Mouse (Mus musculus): ENCODE measurements at regions not wholly inside any gene's neighbourhood (a gene's known extent, or its start where the extent isn't known, plus 50 kb on each side); places are given as distances from the start of the nearest gene placed in this dataset.

DNA sequence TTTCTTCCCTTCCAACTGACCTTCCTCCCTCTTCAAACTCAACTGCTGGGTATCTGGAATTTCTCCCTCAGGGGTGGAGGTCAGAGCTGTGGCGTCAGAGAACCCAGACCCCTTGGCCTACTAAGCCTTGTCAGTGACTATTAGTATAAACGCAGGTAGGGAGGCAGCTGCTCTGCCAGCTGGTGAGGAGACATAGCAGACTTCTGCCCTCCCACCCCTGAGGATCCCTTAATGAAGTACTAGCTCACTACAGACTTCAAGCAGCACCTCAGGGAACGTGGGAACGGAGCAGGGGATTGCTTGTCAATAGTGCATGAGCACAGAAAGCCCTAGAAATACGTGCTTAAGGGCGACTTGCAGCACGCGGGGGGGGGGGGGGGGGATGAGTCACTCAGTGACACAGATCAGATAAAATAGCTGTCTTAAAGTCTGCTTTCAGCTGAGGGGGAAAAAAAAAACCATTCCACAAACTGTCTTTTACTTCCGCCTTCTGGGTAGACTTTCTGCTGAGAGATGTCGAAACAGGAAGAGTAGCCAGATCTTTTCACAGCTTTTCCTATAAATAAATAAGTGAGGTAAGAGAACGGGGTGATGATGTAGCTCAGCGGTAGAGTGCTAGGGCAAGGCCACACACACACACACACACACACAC lies 144.1 kb downstream of the Basp1 start:
- Histone ChIP-seq H3K4me1 (ENCODE audit: control insufficient read depth, insufficient read depth, low read length) (0 out of 2 replicates have a peak, but pooled peaks cover 4% of the 10 kb centered on the region), H3K4me2 (replicated peaks; ENCODE audit: low read depth, low read length) (no peak overlapping the region), H3K27me3 (ENCODE audit: control insufficient read depth, insufficient read depth, low read length) (no peaks in the 10 kb centered on the region), H3K9ac (replicated peaks; ENCODE audit: low read depth, low read length) (no peak overlapping the region), H3K4me3 (ENCODE audit: low read depth, low read length) (no peak overlapping the region), H3K27ac (ENCODE audit: low read length) (0 out of 2 replicates have a peak overlapping the region, but pooled peaks have one; percentile 30), H3K9me3 (ENCODE audit: control insufficient read depth, low read depth, low read length) (no peaks in the 10 kb centered on the region), H3K36me3 (ENCODE audit: control insufficient read depth, insufficient read depth, low read length) (no peaks in the 10 kb centered on the region)
- peak; percentile 56; the same call in 1 of the 2 replicates for ATAC-seq (ENCODE audit: insufficient number of reproducible peaks, insufficient read depth, low FRiP score, low read depth)
- WGBS = 12% methylated on average over 12 of the region's 12 CpGs

DNA sequence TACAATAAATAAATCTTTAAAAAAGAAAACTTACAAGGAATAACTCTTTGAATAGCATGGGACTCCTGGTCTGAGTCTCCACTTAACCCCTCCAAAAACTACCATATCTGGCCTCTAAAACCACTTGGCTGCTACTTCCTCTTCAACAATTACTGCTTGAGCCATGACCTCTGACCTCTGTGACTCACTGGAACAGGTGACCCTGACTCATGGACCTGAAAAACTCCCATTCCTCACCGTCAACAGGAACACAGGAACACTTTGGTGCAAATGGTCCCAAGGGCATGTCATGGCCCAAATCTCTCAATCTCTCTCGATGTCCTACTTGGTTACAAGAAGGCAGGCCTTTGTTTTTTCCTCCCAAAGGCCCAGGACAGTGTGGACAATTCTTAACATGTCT lies 145.1 kb downstream of the Basp1 start:
- no peaks in the 10 kb centered on the region for H3K27me3 ChIP-seq (ENCODE audit: control insufficient read depth, insufficient read depth, low read length)
- 0 out of 2 replicates have a peak, but pooled peaks cover 4% of the 10 kb centered on the region for H3K4me1 ChIP-seq (ENCODE audit: control insufficient read depth, insufficient read depth, low read length)
- no peaks in the 10 kb centered on the region for H3K36me3 ChIP-seq (ENCODE audit: control insufficient read depth, insufficient read depth, low read length)
- H3K27ac ChIP-seq (ENCODE audit: low read length) = no peak overlapping the region
- WGBS = 57% methylated on average over 2 of the region's 2 CpGs
- H3K4me2 ChIP-seq (replicated peaks; ENCODE audit: low read depth, low read length) = no peak overlapping the region
- no peak overlapping the region for H3K9ac ChIP-seq (replicated peaks; ENCODE audit: low read depth, low read length)
- no peak overlapping the region for H3K4me3 ChIP-seq (ENCODE audit: low read depth, low read length)
- no peaks in the 10 kb centered on the region for H3K9me3 ChIP-seq (ENCODE audit: control insufficient read depth, low read depth, low read length)
- no peak for ATAC-seq (ENCODE audit: insufficient number of reproducible peaks, insufficient read depth, low FRiP score, low read depth)

DNA sequence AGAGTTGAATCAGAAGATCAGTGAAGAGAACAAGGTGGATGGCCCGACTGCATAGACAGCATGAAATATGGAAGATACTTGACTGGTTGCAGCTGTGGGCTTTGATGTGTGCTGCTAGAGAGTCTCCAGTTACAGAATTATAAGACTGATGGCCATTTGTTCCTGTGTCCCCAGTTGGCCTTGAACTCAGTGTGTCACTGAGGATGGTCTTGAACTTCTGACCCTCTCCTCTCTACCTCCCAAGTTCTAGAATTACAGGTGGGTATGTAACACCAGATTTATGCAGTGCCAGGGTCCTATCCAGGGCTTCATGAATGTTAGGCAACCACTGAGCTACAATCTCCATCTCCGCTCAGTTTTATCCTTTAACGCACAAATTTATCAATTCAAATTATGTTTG lies 146.1 kb downstream of the Basp1 start:
- 74% methylated on average over 3 of the region's 3 CpGs for WGBS
- Histone ChIP-seq H3K27ac (ENCODE audit: low read length) (no peak overlapping the region), H3K9ac (replicated peaks; ENCODE audit: low read depth, low read length) (no peak overlapping the region), H3K4me1 (ENCODE audit: control insufficient read depth, insufficient read depth, low read length) (0 out of 2 replicates have a peak, but pooled peaks cover 4% of the 10 kb centered on the region), H3K27me3 (ENCODE audit: control insufficient read depth, insufficient read depth, low read length) (no peaks in the 10 kb centered on the region), H3K4me2 (replicated peaks; ENCODE audit: low read depth, low read length) (no peak overlapping the region), H3K36me3 (ENCODE audit: control insufficient read depth, insufficient read depth, low read length) (no peaks in the 10 kb centered on the region), H3K9me3 (ENCODE audit: control insufficient read depth, low read depth, low read length) (no peaks in the 10 kb centered on the region), H3K4me3 (ENCODE audit: low read depth, low read length) (no peak overlapping the region)
- no peak for ATAC-seq (ENCODE audit: insufficient number of reproducible peaks, insufficient read depth, low FRiP score, low read depth)

DNA sequence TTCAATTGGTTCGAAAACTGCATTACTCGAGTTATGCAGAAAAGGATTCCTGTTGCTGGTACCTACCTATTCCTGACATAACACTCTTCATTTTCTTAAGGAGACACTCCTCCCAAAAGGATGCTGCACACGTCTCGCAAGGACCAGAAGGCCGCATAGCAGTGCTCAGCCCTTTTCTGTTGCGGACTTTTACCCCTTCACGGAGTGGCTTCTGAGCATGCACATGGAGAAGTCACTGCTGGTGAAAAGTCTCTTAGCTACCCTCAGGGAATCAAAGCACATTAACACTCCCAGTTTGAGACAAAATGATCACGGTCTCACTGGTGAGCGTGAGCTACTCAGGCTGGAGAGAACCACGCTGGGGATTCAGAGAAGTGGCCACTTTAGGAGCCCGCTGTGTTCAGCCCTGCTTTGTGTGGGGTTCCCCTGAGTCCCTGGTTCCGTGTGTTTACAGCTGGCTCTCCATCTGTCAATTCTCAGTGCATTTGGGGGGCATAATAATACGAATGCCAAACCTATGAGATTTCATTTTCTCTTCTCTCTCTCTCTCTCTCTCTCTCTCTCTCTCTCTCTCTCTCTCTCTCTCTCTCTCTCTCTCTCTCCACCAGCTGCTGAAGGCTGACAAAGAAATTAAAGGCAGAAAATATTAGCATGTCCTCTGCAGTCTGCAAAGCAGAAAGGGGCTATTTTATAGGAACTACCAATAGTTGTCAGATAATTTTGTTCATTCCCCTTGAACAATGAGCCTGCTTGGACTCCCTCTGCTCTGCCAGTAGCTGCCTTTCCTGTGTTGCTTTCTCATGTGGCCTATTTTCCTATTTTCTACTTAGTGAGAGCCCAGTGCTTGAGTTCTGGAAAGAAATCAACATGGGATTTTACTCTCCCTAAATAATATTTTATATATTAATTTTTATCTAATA lies 160.7 kb downstream of the Basp1 start:
- H3K27ac ChIP-seq (ENCODE audit: low read length) = no peak overlapping the region
- H3K9ac ChIP-seq (replicated peaks; ENCODE audit: low read depth, low read length) = no peak overlapping the region
- H3K4me2 ChIP-seq (replicated peaks; ENCODE audit: low read depth, low read length) = no peak overlapping the region
- no peaks in the 10 kb centered on the region for H3K4me1 ChIP-seq (ENCODE audit: control insufficient read depth, insufficient read depth, low read length)
- no peaks in the 10 kb centered on the region for H3K36me3 ChIP-seq (ENCODE audit: control insufficient read depth, insufficient read depth, low read length)
- no peak for ATAC-seq (ENCODE audit: insufficient number of reproducible peaks, insufficient read depth, low FRiP score, low read depth)
- no peaks in the 10 kb centered on the region for H3K27me3 ChIP-seq (ENCODE audit: control insufficient read depth, insufficient read depth, low read length)
- H3K4me3 ChIP-seq (ENCODE audit: low read depth, low read length) = no peak overlapping the region
- WGBS = 78% methylated on average over 13 of the region's 13 CpGs
- H3K9me3 ChIP-seq (ENCODE audit: control insufficient read depth, low read depth, low read length) = no peaks in the 10 kb centered on the region

DNA sequence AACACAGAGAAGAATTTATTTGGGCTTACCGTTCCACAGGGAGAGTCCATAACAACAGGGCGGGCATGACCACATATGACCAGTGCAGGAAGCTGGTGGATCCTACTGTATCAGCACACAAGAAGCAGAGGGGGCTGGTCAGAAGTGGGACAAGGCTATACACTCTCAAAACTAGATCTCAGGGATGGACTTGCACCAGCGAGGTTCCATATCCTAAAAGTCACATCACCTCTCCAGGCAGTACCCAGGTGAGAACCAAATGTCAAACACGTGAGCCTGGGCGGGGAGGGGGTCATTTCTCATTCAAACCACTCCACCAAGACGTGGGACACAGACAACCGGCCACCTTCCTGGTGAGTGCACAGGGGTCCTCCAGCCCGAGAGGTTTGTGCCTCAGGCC lies 167.9 kb downstream of the Basp1 start:
- Histone ChIP-seq H3K9me3 (ENCODE audit: control insufficient read depth, low read depth, low read length) (no peaks in the 10 kb centered on the region), H3K4me1 (ENCODE audit: control insufficient read depth, insufficient read depth, low read length) (no peaks in the 10 kb centered on the region), H3K36me3 (ENCODE audit: control insufficient read depth, insufficient read depth, low read length) (no peaks in the 10 kb centered on the region), H3K27me3 (ENCODE audit: control insufficient read depth, insufficient read depth, low read length) (no peaks in the 10 kb centered on the region), H3K4me2 (replicated peaks; ENCODE audit: low read depth, low read length) (no peak overlapping the region), H3K9ac (replicated peaks; ENCODE audit: low read depth, low read length) (no peak overlapping the region), H3K4me3 (ENCODE audit: low read depth, low read length) (no peak overlapping the region), H3K27ac (ENCODE audit: low read length) (no peak overlapping the region)
- WGBS = 94% methylated on average over 8 of the region's 8 CpGs
- no peak for ATAC-seq (ENCODE audit: insufficient number of reproducible peaks, insufficient read depth, low FRiP score, low read depth)

DNA sequence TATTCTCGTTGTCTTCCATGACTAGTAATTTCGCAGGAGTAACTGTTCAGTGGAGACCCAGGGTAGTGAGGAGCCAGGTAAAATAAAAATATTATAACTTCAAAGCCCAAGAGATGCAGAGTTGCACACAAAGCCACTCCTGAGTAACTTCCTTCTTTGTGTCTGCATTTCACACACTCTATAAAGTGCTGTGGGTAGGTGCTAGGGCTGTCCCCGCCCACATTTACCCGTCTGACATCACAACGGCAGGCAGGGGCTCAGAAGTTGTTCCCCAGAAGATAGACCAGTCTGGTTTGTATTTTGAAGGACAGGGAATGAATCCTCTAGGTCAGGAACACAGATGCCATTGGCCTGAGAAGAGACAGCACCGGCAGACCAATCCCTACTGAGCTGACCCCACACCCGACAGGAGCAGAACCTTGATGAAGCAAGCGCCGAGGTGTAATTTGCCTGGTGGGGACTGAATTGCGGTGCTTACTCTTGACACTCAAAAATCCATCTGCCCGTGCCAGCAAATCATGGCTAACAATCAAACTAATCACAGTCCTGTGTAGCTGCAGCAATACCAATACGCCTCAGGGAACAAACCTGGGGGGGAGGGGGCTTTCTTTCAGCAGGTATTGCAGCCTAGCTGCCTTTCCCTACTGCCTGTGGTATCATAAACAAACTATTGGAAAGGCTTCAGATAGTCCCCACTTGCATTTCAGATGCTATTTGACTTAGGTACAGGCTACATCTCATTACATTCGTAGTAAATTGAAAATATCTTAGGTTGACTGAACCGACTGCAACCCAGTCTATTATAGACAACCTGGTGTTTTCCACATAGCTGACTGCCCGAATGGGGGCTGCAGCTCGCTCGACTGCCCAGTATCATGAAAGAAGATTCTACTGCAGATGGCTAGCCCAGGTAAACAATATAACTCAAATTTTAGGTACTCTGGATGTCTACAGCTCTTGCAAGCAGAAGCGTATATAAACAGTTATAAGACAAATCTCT lies 175.6 kb downstream of the Basp1 start:
- 68% methylated on average over 18 of the region's 18 CpGs for WGBS

DNA sequence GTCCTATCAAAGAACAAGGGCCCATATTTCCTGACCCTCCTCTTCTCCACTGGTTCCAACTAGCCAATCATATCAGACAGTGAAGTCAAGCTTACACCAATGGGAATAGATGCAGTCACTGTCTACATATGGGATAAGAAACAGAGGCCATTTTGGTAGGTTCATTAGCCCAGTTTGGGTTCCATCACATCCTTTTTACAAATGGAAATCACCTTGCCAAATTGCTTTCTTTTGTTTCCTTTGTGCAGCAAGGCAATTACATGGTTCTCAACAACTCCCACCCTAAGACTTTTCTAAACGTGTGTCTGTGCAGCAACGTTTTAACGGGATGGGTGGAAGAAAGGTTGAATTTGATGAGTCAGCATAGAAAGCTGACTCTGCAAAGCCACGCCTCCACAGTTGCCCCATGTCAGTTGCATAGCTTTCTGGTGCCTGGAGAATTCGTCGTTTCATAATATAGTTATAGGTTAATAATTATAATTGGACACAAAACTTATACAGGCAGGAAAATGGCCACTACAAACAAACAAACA lies 177.3 kb downstream of the Basp1 start:
- Histone ChIP-seq H3K9ac (replicated peaks; ENCODE audit: low read depth, low read length) (no peak overlapping the region), H3K9me3 (ENCODE audit: control insufficient read depth, low read depth, low read length) (no peaks in the 10 kb centered on the region), H3K4me1 (ENCODE audit: control insufficient read depth, insufficient read depth, low read length) (no peaks in the 10 kb centered on the region), H3K4me3 (ENCODE audit: low read depth, low read length) (no peak overlapping the region), H3K27me3 (ENCODE audit: control insufficient read depth, insufficient read depth, low read length) (no peaks in the 10 kb centered on the region), H3K36me3 (ENCODE audit: control insufficient read depth, insufficient read depth, low read length) (no peaks in the 10 kb centered on the region), H3K4me2 (replicated peaks; ENCODE audit: low read depth, low read length) (no peak overlapping the region), H3K27ac (ENCODE audit: low read length) (no peak overlapping the region)
- no peak for ATAC-seq (ENCODE audit: insufficient number of reproducible peaks, insufficient read depth, low FRiP score, low read depth)
- WGBS = 81% methylated on average over 6 of the region's 6 CpGs

More for the DNA sequence above, 175.6 kb downstream of the Basp1 start:
- no peak for ATAC-seq (ENCODE audit: insufficient number of reproducible peaks, insufficient read depth, low FRiP score, low read depth)
- no peaks in the 10 kb centered on the region for H3K36me3 ChIP-seq (ENCODE audit: control insufficient read depth, insufficient read depth, low read length)
- H3K27me3 ChIP-seq (ENCODE audit: control insufficient read depth, insufficient read depth, low read length) = no peaks in the 10 kb centered on the region
- no peaks in the 10 kb centered on the region for H3K9me3 ChIP-seq (ENCODE audit: control insufficient read depth, low read depth, low read length)
- H3K9ac ChIP-seq (replicated peaks; ENCODE audit: low read depth, low read length) = no peak overlapping the region
- H3K4me1 ChIP-seq (ENCODE audit: control insufficient read depth, insufficient read depth, low read length) = no peaks in the 10 kb centered on the region
- H3K4me2 ChIP-seq (replicated peaks; ENCODE audit: low read depth, low read length) = no peak overlapping the region
- no peak overlapping the region for H3K4me3 ChIP-seq (ENCODE audit: low read depth, low read length)
- H3K27ac ChIP-seq (ENCODE audit: low read length) = no peak overlapping the region

Measured in stomach, embryonic 14.5 days (tissue).